Mouse (Mus musculus) forebrain, embryonic 14.5 days (tissue): Measurements from ENCODE around the gene Tacc2. TPM values are rescaled to one million over a fixed set of nuclear protein-coding genes. Genes with fewer than 3 reads are reported as not detected.
"Not testable (repeated sequence)": the region's sequence is repeated elsewhere in the genome, so short reads cannot be mapped to it uniquely, and the experiment has no call there.

Experiments
- ATAC-seq: fragments of 200-750 bp; cut with Nextera tagmentation; 2 replicates; pipeline ENCODE4 v1.8.0; 2017; ENCODE audit warnings: mild to moderate bottlenecking, moderate library complexity
- DNase-seq: peaks from one replicate; pipeline ENCODE4 v3.0.0-alpha.2; 2015; ENCODE audit warnings: low spot score
- H3K27ac ChIP-seq: fragments of 300-500 bp; sonication (generic); 2 replicates; pipeline ENCODE4 v1.5.1; 2014; ENCODE audit warnings: low read depth, mild to moderate bottlenecking, control low read depth, low read length, moderate library complexity
- H3K27me3 ChIP-seq: fragments of 300-500 bp; sonication (generic); replicated peaks from 2 replicates; pipeline ENCODE4 v1.6.1; 2014; ENCODE audit warnings: low read length, control low read depth, mixed read lengths; ENCODE audit not compliant: control insufficient read depth, insufficient read depth
- H3K36me3 ChIP-seq: fragments of 300-500 bp; sonication (generic); 2 replicates; pipeline ENCODE4 v1.6.1; 2014; ENCODE audit warnings: low read length, control low read depth; ENCODE audit not compliant: control insufficient read depth, insufficient read depth
- H3K4me1 ChIP-seq: fragments of 300-500 bp; sonication (generic); 2 replicates; pipeline ENCODE4 v1.6.1; 2014; ENCODE audit warnings: antibody characterized with exemption, low read length, control low read depth; ENCODE audit not compliant: control insufficient read depth, insufficient read depth
- H3K4me2 ChIP-seq: fragments of 300-500 bp; sonication (generic); 2 replicates; pipeline ENCODE4 v1.6.1; 2014; ENCODE audit warnings: mild to moderate bottlenecking, control low read depth, low read length
- H3K4me3 ChIP-seq: fragments of 300-500 bp; sonication (generic); 2 replicates; pipeline ENCODE4 v1.5.1; 2014; ENCODE audit warnings: low read depth, low read length, control low read depth
- H3K9ac ChIP-seq: fragments of 300-500 bp; sonication (generic); 2 replicates; pipeline ENCODE4 v1.6.1; 2014; ENCODE audit warnings: mild to moderate bottlenecking, low read length, control low read depth, moderate library complexity
- H3K9me3 ChIP-seq: fragments of 300-500 bp; sonication (generic); replicated peaks from 2 replicates; pipeline ENCODE4 v1.6.1; 2016; ENCODE audit warnings: low read length, control low read depth, mixed read lengths; ENCODE audit not compliant: control insufficient read depth
- WGBS: fragments of 180-500 bp; shearing (Covaris S2); extraction: QIAGEN DNeasy Blood & Tissue Kit; methylation state at CpG from one replicate; pipeline ENCODE4 v1.1.7; 2014; 5-methylcytosine and 5-hydroxymethylcytosine counted together
- polyA plus RNA-seq: library from polyadenylated mRNA; unstranded; fragments of >200 nt; fragmentation: Nextera tagmentation; extraction: Ambion mirVana; gene quantifications from 2 replicates; pipeline ENCODE4 v1.2.1, GENCODE M21; 2014

Tacc2 gene
- polyA plus RNA-seq, result 40.2 and 47.9 TPM in 2 replicates

DNA sequence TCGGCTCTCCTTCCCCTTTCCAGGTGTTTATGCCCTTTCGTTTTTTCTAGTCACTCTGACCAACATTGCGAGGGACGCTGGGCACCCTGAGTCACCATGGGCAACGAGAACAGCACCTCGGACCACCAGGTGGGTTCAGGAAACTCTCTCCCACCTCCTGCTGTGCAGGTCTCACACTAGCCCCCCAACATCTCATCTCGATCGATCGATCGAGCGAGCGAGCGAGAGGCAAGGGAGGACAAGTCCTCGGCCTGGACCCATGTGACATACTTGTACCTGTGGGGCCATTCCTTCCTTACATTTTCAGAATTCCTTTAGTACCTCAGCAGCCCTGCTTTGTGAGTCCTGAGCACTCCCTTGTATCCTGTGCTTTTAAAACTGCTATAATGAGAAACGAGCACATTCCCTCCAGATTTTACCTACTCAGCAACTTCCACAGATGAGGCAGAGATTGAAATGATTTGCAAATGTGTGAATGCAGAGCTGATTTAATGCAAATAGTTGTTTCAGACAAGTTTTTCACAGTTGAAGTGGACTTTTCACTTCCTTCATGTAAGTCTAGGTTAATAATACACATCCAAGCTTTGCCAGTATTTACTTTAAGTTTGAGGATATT is at the start of gene Tacc2:
TSS of gene Tacc2 (plus strand) at position 51 of the 616 bp plus-strand sequence.
- Histone ChIP-seq H3K9me3 (no peaks in the 10 kb centered on the region), H3K27me3 (no peaks in the 10 kb centered on the region), H3K9ac (no peak within 1 kb of the TSS), H3K27ac (peak within 1 kb of the TSS; percentile 41; the same call in 1 of the 2 replicates), H3K4me1 (peaks cover 4% of the 10 kb centered on the region), H3K4me3 (no peak within 1 kb of the TSS), H3K36me3 (no peaks in the 10 kb centered on the region), H3K4me2 (peak within 1 kb of the TSS; percentile 15; the same call in 1 of the 2 replicates)
- DNase-seq (no peak), ATAC-seq (no peak)
- 50% methylated on average over 15 of the region's 15 CpGs for WGBS

DNA sequence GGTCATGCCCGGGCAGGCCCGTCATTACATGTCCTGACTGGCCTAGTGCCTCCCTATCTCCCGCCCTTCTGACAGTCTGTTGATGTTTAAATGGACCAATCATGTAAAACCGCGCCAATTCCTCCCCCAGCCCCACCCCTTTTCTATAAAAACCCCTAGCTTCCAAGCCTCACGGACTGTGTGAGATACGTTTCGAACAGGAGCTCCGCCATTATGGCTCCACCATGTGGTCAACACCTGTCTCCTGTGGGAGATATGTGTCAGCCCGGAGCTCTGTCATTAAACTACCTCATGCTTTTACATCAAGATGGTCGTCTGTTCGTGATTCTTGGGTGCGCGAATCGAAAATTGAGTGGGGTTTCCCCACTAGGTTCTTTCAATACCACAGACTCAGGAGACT is 46.1 kb upstream of the Tacc2 start:
- DNase-seq, H3K9ac ChIP-seq, H3K4me1 ChIP-seq, ATAC-seq, H3K27me3 ChIP-seq, H3K4me2 ChIP-seq, H3K4me3 ChIP-seq, H3K27ac ChIP-seq, H3K9me3 ChIP-seq: not testable (repeated sequence)
- peaks cover 23% of the 10 kb centered on the region for H3K36me3 ChIP-seq
- 96% methylated on average over 14 of the region's 15 CpGs for WGBS

- Histone ChIP-seq H3K36me3 (peaks cover 45% of the 10 kb centered on the region), H3K4me3 (no peak overlapping the region), H3K4me1 (no peaks in the 10 kb centered on the region), H3K4me2 (no peak overlapping the region), H3K9me3 (no peaks in the 10 kb centered on the region), H3K9ac (no peak overlapping the region), H3K27me3 (no peaks in the 10 kb centered on the region), H3K27ac (no peak overlapping the region)
- WGBS, result 47% methylated on average over 24 of the region's 25 CpGs
- ATAC-seq (peak; percentile 71), DNase-seq (peak; percentile 85)
Measured at GRCm38 (mm10) chr7:130533316-130534260, 43.6 kb upstream of the Tacc2 start.

- H3K4me3 ChIP-seq, result no peak overlapping the region
- WGBS, result 89% methylated on average over 4 of the region's 4 CpGs
- DNase-seq (no peak), ATAC-seq (no peak)
- no peak overlapping the region for H3K4me2 ChIP-seq
- H3K36me3 ChIP-seq, result peaks cover 61% of the 10 kb centered on the region
- H3K9ac ChIP-seq, result no peak overlapping the region
- no peaks in the 10 kb centered on the region for H3K4me1 ChIP-seq
- no peaks in the 10 kb centered on the region for H3K9me3 ChIP-seq
- H3K27ac ChIP-seq, result no peak overlapping the region
- no peaks in the 10 kb centered on the region for H3K27me3 ChIP-seq
Measured at GRCm38 (mm10) chr7:130535174-130535573, 42.1 kb upstream of the Tacc2 start.

DNA sequence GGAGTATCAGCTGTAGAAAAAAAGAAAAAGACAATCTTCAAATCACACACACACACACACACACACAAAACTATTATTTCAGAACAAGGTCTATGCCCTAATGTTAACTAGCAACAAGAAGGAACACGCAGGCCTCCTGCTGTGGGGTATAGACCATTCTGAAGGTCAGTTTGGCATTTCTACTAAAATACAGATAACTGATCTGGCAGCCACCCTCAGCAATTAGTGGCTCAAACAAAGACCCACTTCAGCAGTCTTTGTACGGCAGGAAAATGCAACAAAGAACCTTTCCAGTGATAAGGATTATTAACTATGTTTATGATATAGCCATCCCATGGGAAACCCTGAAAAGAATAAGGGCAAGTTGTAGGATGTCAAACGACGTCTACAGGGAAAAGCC is 40.2 kb upstream of the Tacc2 start:
- no peak overlapping the region for H3K4me3 ChIP-seq
- WGBS, result 90% methylated on average over 4 of the region's 4 CpGs
- H3K4me2 ChIP-seq, result no peak overlapping the region
- H3K9ac ChIP-seq, result no peak overlapping the region
- ATAC-seq (no peak), DNase-seq (no peak)
- no peaks in the 10 kb centered on the region for H3K4me1 ChIP-seq
- H3K27ac ChIP-seq, result no peak overlapping the region
- no peaks in the 10 kb centered on the region for H3K27me3 ChIP-seq
- H3K9me3 ChIP-seq, result no peaks in the 10 kb centered on the region
- peaks cover 61% of the 10 kb centered on the region for H3K36me3 ChIP-seq

GRCm38 (mm10) chr7:130540176-130540575 is 37.1 kb upstream of the Tacc2 start:
- peaks cover 71% of the 10 kb centered on the region for H3K36me3 ChIP-seq
- H3K27ac ChIP-seq, result no peak overlapping the region
- H3K9ac ChIP-seq, result no peak overlapping the region
- no peak for ATAC-seq
- 89% methylated on average over 7 of the region's 7 CpGs for WGBS
- no peaks in the 10 kb centered on the region for H3K4me1 ChIP-seq
- no peak overlapping the region for H3K4me3 ChIP-seq
- no peaks in the 10 kb centered on the region for H3K9me3 ChIP-seq
- H3K27me3 ChIP-seq, result no peaks in the 10 kb centered on the region
- DNase-seq, result no peak
- no peak overlapping the region for H3K4me2 ChIP-seq

DNA sequence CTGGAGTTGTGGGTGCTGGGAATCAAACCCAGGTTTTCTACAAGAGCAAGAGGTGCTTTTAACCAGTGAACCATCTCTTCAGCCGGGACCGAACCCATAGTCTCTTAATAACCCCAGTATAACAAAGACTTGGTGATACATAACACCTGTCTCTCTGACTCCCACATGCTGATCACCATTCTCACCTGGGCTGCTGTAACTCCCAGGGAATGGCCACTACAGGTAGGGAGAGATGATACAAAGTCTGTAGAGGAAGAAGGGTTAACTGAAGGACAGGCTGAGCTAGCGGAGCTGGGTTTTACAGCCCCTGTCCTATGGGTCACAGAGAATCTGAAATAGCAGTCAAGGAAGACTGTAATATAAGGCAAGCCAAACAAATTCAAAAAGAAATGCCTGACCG is 34.1 kb upstream of the Tacc2 start:
- 94% methylated on average over 4 of the region's 4 CpGs for WGBS
- peaks cover 51% of the 10 kb centered on the region for H3K36me3 ChIP-seq
- no peak overlapping the region for H3K9ac ChIP-seq
- ATAC-seq, result no peak
- H3K27me3 ChIP-seq, result no peaks in the 10 kb centered on the region
- H3K27ac ChIP-seq, result no peak overlapping the region
- DNase-seq, result no peak
- no peaks in the 10 kb centered on the region for H3K9me3 ChIP-seq
- no peak overlapping the region for H3K4me2 ChIP-seq
- H3K4me3 ChIP-seq, result no peak overlapping the region
- H3K4me1 ChIP-seq, result peaks cover 6% of the 10 kb centered on the region

GRCm38 (mm10) chr7:130545401-130545800 is 31.8 kb upstream of the Tacc2 start:
- H3K36me3 ChIP-seq, result peaks cover 31% of the 10 kb centered on the region
- no peaks in the 10 kb centered on the region for H3K9me3 ChIP-seq
- peaks cover 6% of the 10 kb centered on the region for H3K4me1 ChIP-seq
- no peak overlapping the region for H3K4me3 ChIP-seq
- 89% methylated on average over 5 of the region's 5 CpGs for WGBS
- DNase-seq (no peak), ATAC-seq (no peak)
- H3K4me2 ChIP-seq, result peak overlapping the region; percentile 89
- H3K27ac ChIP-seq, result no peak overlapping the region
- H3K27me3 ChIP-seq, result no peaks in the 10 kb centered on the region
- H3K9ac ChIP-seq, result no peak overlapping the region; the same call in 1 of the 2 replicates

- H3K4me2 ChIP-seq, result peak overlapping the region; percentile 89
- 52% methylated on average over 3 of the region's 3 CpGs for WGBS
- H3K27ac ChIP-seq, result no peak overlapping the region
- peaks cover 6% of the 10 kb centered on the region for H3K4me1 ChIP-seq
- H3K9me3 ChIP-seq, result no peaks in the 10 kb centered on the region
- H3K4me3 ChIP-seq, result peak overlapping the region; percentile 90
- ATAC-seq (no peak), DNase-seq (no peak)
- peaks cover 31% of the 10 kb centered on the region for H3K36me3 ChIP-seq
- peak overlapping the region; percentile 95 for H3K9ac ChIP-seq
- H3K27me3 ChIP-seq, result no peaks in the 10 kb centered on the region
Measured at GRCm38 (mm10) chr7:130545893-130546292, 31.3 kb upstream of the Tacc2 start.
